Mouse (Mus musculus): ENCODE results near the gene Stard13. TPM values are rescaled to one million over a fixed set of nuclear protein-coding genes. Genes with fewer than 3 reads are reported as not detected.

Stard13 gene
- 10 to 100 TPM; 16.9 to 17.0 TPM for total RNA-seq (2021)
- long read RNA-seq, partial matches to known transcripts, result 0 of 1 reads
- long read RNA-seq, other reads (novel, unspliced or antisense), result 1 of 1 reads

GRCm38 (mm10) chr5:151233400-151234031, at the start of gene Stard13:
Stard13 (minus strand) TSS chr5:151233836.
- DNase-seq (ENCODE audit: low spot score in 2 of 2), result peak; percentile 33 to 46

GRCm38 (mm10) chr5:151279531-151279930, 45.9 kb upstream of the Stard13 start:
- DNase-seq (ENCODE audit: low spot score in 2 of 2), result no peak

- DNase-seq (ENCODE audit: low spot score in 2 of 2), result no peak
Observed at GRCm38 (mm10) chr5:151277927-151278326, 44.3 kb upstream of the Stard13 start.

GRCm38 (mm10) chr5:151275986-151276385, 42.4 kb upstream of the Stard13 start:
- no peak for DNase-seq (ENCODE audit: low spot score in 2 of 2)

GRCm38 (mm10) chr5:151274265-151274664, 40.6 kb upstream of the Stard13 start:
- DNase-seq (ENCODE audit: low spot score in 2 of 2), result no peak

GRCm38 (mm10) chr5:151270815-151271214, 37.2 kb upstream of the Stard13 start:
- no peak for DNase-seq (ENCODE audit: low spot score in 2 of 2)

GRCm38 (mm10) chr5:151266896-151267634, 33.4 kb upstream of the Stard13 start:
- DNase-seq (ENCODE audit: low spot score in 2 of 2), result no peak

- no peak for DNase-seq (ENCODE audit: low spot score in 2 of 2)
Observed at GRCm38 (mm10) chr5:151261558-151261957, 27.9 kb upstream of the Stard13 start.

- DNase-seq (ENCODE audit: low spot score in 2 of 2), result no peak
Observed at GRCm38 (mm10) chr5:151252213-151252612, 18.6 kb upstream of the Stard13 start.

GRCm38 (mm10) chr5:151251656-151252055, 18.0 kb upstream of the Stard13 start:
- no peak for DNase-seq (ENCODE audit: low spot score in 2 of 2)

- DNase-seq (ENCODE audit: low spot score in 2 of 2), result no peak
Observed at GRCm38 (mm10) chr5:151248671-151249620, 15.3 kb upstream of the Stard13 start.

GRCm38 (mm10) chr5:151248084-151248483, 14.4 kb upstream of the Stard13 start:
- no peak for DNase-seq (ENCODE audit: low spot score in 2 of 2)

GRCm38 (mm10) chr5:151247115-151247875, 13.7 kb upstream of the Stard13 start:
- DNase-seq (ENCODE audit: low spot score in 2 of 2), result no peak

GRCm38 (mm10) chr5:151246287-151246686, 12.7 kb upstream of the Stard13 start:
- no peak for DNase-seq (ENCODE audit: low spot score in 2 of 2)

- no peak for DNase-seq (ENCODE audit: low spot score in 2 of 2)
Observed at GRCm38 (mm10) chr5:151245571-151245970, 11.9 kb upstream of the Stard13 start.

GRCm38 (mm10) chr5:151238730-151239129, 5.1 kb upstream of the Stard13 start:
- no peak for DNase-seq (ENCODE audit: low spot score in 2 of 2)

GRCm38 (mm10) chr5:151236411-151236810, 2.8 kb upstream of the Stard13 start:
- DNase-seq (ENCODE audit: low spot score in 2 of 2), result no peak

- DNase-seq (ENCODE audit: low spot score in 2 of 2), result no peak
Observed at GRCm38 (mm10) chr5:151232576-151233299, 898 bp downstream of the Stard13 start.

GRCm38 (mm10) chr5:151231861-151232260, 1.8 kb downstream of the Stard13 start:
- DNase-seq (ENCODE audit: low spot score in 2 of 2), result no peak

- DNase-seq (ENCODE audit: low spot score in 2 of 2), result no peak
Observed at GRCm38 (mm10) chr5:151231411-151231810, 2.2 kb downstream of the Stard13 start.
